Mouse (Mus musculus): ENCODE results near the gene Zfp759.

- TF ChIP-seq CTCF (conservative IDR thresholded peaks at IDR 0.05 in 1 of 2, IDR thresholded peaks at IDR 0.05 in 1 of 2; ENCODE audit: low read depth in 2 of 2, low read length in 2 of 2) = no peak
- no peak for TF ChIP-seq ZC3H11A (IDR thresholded peaks at IDR 0.05; ENCODE audit: low read depth, low read length)
- no peak for TF ChIP-seq EP300 (IDR thresholded peaks at IDR 0.05; ENCODE audit: low read length)
- TF ChIP-seq MXI1 (IDR thresholded peaks at IDR 0.05; ENCODE audit: low read depth, low read length) = no peak
- no peak for TF ChIP-seq POLR2A (IDR thresholded peaks at IDR 0.05; ENCODE audit: low read depth, low read length)
- TF ChIP-seq UBTF (IDR thresholded peaks at IDR 0.05; ENCODE audit: low read depth, low read length) = no peak
These were observed 48.7 kb upstream of the Zfp759 start for GRCm38 (mm10) chr13:67072786-67073185.
